Mouse (Mus musculus) layer of hippocampus, adult 8-10 months (tissue): Measurements from ENCODE around the gene Amer2. TPM values are rescaled to one million over a fixed set of nuclear protein-coding genes. Genes with fewer than 3 reads are reported as not detected.

Experiments used
- total RNA-seq, 4 experiments: library from RNA; stranded (reverse); gene quantifications; 2 replicates each; pipeline ENCODE4 v1.2.4; 2022

Gene Amer2
- total RNA-seq, 4 experiments from 2014 or later = 44.1 to 53.1 (median 45.9) TPM

Other genes with a start within 250 kb of the Amer2 start
- 10 to 100 TPM; 42.6 to 51.0 (median 49.1) TPM for gene Atp8a2, start 176.1 kb upstream of the Amer2 start, total RNA-seq
- gene Nupl1, start 121.8 kb upstream of the Amer2 start, total RNA-seq = under 1 TPM in 2 of 4 experiments, not detected in 2; 0.14 to 0.34 TPM
- gene Gm49336, start 121.8 kb upstream of the Amer2 start, total RNA-seq = 10 to 100 TPM; 63.8 to 77.3 (median 72.1) TPM
- gene Mtmr6, start 108.0 kb upstream of the Amer2 start, total RNA-seq = 100 to 1,000 TPM; 102 to 123 (median 110) TPM